Mouse (Mus musculus): ENCODE data around the gene Kif2c.
"Not testable (repeated sequence)": the region's sequence is repeated elsewhere in the genome, so short reads cannot be mapped to it uniquely, and the experiment has no call there.

Gene Kif2c

GRCm38 (mm10) chr4:117189382-117189855 is 7.0 kb upstream of the Kif2c start:
- peak; percentile 94 for DNase-seq (ENCODE audit: low read depth, low spot score)

- DNase-seq (ENCODE audit: low read depth, low spot score) = no peak
These were observed 6.5 kb upstream of the Kif2c start for GRCm38 (mm10) chr4:117188969-117189368.

- DNase-seq (ENCODE audit: low read depth, low spot score) = not testable (repeated sequence)
These were observed 289 bp upstream of the Kif2c start for GRCm38 (mm10) chr4:117182759-117183096.

GRCm38 (mm10) chr4:117169936-117170335 is 12.5 kb downstream of the Kif2c start:
- no peak for DNase-seq (ENCODE audit: low read depth, low spot score)

- DNase-seq (ENCODE audit: low read depth, low spot score) = no peak
These were observed 21.3 kb downstream of the Kif2c start for GRCm38 (mm10) chr4:117161183-117161582.

- no peak for DNase-seq (ENCODE audit: low read depth, low spot score)
These were observed 22.8 kb downstream of the Kif2c start for GRCm38 (mm10) chr4:117159666-117160065.

GRCm38 (mm10) chr4:117156372-117156771 is 26.1 kb downstream of the Kif2c start:
- DNase-seq (ENCODE audit: low read depth, low spot score) = no peak

GRCm38 (mm10) chr4:117155792-117156355 is 26.6 kb downstream of the Kif2c start, which contains the start of gene Rps8:
Rps8 (minus strand) TSS chr4:117156243.
- peak; percentile 89 for DNase-seq (ENCODE audit: low read depth, low spot score)

GRCm38 (mm10) chr4:117155020-117155791 is 27.2 kb downstream of the Kif2c start:
- DNase-seq (ENCODE audit: low read depth, low spot score) = peak; percentile 32

GRCm38 (mm10) chr4:117152714-117153113 is 29.7 kb downstream of the Kif2c start:
- no peak for DNase-seq (ENCODE audit: low read depth, low spot score)

- no peak for DNase-seq (ENCODE audit: low read depth, low spot score)
These were observed 31.0 kb downstream of the Kif2c start for GRCm38 (mm10) chr4:117151416-117151815.

- DNase-seq (ENCODE audit: low read depth, low spot score) = no peak
These were observed 32.2 kb downstream of the Kif2c start for GRCm38 (mm10) chr4:117150212-117150733.

GRCm38 (mm10) chr4:117149291-117150211 is 32.9 kb downstream of the Kif2c start:
- no peak for DNase-seq (ENCODE audit: low read depth, low spot score)

GRCm38 (mm10) chr4:117148815-117149214 is 33.6 kb downstream of the Kif2c start:
- no peak for DNase-seq (ENCODE audit: low read depth, low spot score)

- no peak for DNase-seq (ENCODE audit: low read depth, low spot score)
These were observed 34.3 kb downstream of the Kif2c start for GRCm38 (mm10) chr4:117148047-117148713.

GRCm38 (mm10) chr4:117146176-117146575 is 36.3 kb downstream of the Kif2c start:
- DNase-seq (ENCODE audit: low read depth, low spot score) = peak; percentile 93

GRCm38 (mm10) chr4:117145248-117145647 is 37.2 kb downstream of the Kif2c start:
- no peak for DNase-seq (ENCODE audit: low read depth, low spot score)

- no peak for DNase-seq (ENCODE audit: low read depth, low spot score)
These were observed 39.4 kb downstream of the Kif2c start for GRCm38 (mm10) chr4:117143023-117143422.

GRCm38 (mm10) chr4:117140613-117141012 is 41.8 kb downstream of the Kif2c start:
- DNase-seq (ENCODE audit: low read depth, low spot score) = peak; percentile 64

- DNase-seq (ENCODE audit: low read depth, low spot score) = peak; percentile 84
These were observed 43.2 kb downstream of the Kif2c start for GRCm38 (mm10) chr4:117139217-117139612.

All from CD4-positive, CD25-positive, alpha-beta regulatory T cell, adult 2 months (primary cell).